Mouse (Mus musculus): ENCODE measurements around the gene Hspb11.
A peak's percentile ranks its signal among the peaks of the same experiment; 100 is the strongest.

The Hspb11 gene

DNA sequence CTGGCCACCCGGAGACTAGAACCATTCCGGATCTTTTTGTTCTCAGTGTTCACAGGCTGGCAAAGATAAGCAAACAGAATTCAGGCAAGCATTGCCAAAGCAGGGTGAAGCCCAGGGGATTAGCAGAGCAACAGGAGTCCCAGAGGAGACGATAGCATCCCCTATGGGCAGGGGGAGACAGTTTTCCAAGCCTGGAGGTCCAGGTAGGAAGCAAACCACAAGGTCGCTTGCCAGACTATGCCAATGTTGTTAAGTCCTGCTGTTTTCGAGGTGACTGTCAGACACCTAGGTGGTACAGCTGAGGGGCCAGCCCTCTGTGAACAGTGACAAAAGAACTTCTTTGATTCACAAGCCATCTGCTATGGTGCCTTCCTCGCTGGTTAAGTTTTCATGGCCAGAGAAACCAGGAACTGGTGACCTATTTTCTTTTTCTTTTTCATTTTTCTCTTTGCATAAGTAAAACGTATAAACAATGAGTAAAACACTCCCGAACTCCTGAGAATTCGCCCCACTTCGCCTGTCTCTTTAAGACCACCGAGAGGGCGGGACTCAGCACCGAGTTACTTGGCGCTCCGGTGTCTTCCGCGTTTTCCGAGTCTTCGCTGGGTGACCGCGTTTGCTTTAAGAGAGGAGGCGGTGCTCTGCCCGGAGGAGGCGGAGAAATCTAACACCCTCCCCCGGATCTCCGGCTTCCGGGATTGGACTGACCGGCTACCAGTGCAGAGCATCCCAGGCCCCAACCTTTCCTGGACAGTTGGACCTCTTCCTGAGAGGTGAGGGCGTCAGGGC lies 60.5 kb downstream of the Hspb11 start, which contains the start of gene Yipf1:
Gene Yipf1 (plus strand): TSS at position 674 of the 789 bp plus-strand sequence.
- peak; percentile 90 to 92 for DNase-seq (ENCODE audit: low spot score in 2 of 2)

DNA sequence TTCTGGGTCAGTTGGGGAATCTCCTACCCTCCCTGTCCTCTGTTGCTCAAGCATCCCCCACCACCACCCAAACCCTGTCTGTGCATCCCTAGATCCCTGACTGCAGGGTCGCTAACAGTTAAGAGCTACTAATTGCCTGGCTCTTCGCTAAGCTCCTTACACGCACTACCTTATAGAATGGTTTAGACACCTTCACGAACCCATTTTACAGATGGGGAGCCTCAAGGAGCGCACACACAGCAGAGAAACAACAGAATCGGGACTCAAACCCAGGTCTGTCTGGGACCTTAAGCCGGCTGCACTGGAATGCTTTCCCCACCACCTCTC lies 61.0 kb downstream of the Hspb11 start:
- DNase-seq (ENCODE audit: low spot score in 2 of 2), result no peak

DNA sequence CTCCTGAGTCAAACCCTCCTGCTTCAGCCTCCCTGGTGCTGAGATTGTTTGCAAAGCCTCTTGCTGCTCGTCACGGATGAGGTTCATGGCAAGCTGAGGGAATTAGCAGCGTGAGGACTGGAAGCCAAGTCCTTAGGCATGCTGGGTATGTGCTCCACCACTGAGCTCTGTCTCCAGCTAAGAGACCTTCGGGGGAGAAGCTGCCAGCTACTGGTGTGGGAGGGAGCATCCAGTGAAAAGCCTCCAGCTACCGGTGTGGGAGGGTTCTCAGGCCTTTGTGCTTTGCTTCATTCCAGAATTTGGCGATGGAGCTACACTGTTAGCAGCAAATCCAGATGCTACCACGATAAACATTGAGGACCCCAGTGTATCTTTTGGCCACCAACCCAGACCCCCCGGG lies 65.3 kb downstream of the Hspb11 start:
- no peak for DNase-seq (ENCODE audit: low spot score in 2 of 2)

DNA sequence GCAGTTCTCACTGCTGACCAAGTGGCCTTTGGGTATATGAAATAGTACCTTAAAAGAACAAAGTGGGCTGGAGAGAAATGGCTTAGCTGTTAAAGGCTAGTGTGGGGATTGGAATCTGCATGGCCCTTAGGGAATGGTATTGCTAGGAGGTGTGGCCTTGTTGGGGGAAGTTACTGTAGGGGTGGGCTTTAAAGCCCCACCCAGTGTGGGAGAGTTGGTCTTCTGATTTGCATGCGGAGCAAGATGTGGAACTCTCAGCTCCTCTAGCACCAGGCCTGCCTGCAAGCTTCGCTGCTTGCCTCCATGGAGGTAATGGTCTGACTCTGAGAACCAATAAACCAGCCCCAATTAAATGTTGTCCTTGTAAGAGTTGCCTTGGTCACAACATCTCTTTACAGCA lies 67.6 kb downstream of the Hspb11 start:
- peak; percentile 73 to 74 for DNase-seq (ENCODE audit: low spot score in 2 of 2)

DNA sequence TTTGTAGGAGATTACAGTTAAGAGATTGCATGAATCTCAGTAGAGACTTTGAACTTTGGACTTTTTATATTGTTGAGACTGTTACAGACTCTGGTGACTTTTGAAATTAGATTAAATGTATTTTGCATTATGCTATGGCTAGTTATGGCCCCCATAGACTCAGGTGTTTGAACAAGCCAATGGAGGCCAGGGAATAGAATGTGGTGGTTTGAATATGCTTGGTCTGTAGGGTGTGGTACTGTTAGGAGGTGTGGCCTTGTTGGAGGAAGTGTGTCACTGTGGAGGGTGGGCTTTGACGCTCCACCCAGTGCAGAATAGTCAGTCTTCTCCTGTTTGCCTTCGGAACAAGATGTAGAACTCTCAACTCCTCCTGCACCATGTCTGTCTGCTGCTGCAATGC lies 69.7 kb downstream of the Hspb11 start:
- no peak for DNase-seq (ENCODE audit: low spot score in 2 of 2)

DNA sequence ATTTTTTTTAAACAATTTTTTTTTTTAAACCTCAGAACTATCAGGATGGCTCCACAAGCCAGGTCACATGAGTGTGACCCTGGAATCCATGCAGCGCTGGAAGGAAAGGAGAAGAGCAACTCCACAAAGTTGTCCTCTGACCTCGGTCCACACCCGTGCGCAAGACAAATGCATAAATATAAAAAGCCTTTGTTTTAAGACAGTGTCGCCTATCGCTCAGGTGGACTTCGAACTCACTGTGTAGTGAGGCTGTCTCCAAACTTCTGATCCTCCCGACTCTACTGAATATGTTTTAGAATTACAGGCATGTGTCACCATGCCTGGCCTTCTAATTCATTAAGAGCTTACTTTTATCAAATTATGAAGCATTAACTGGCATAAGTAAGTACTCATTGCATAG lies 75.1 kb downstream of the Hspb11 start:
- DNase-seq (ENCODE audit: low spot score in 2 of 2), result no peak
